23 mouse cellular contexts compared by ENCODE assay signal in genomic region chr6:30195656-30196055, GRCm38 (mm10).
DNase-seq lines count a peak whose midpoint lies in the region; TF ChIP-seq lines count a peak whose summit lies in the region.
"Had no signal": no experiment of that assay in that cellular context is flagged by ENCODE, and none has a peak within 500 bp of the region (broad histone marks: within the 10 kb centered on the region; RNA-seq: fewer than 3 reads in every experiment).

No protein-coding gene starts in this region.

- peak; percentile 47 for DNase-seq in adrenal gland, adult 2 months
- no peak for DNase-seq in adrenal gland, postnatal 4 days (ENCODE audit: low spot score in 2 of 2)
- no peak for DNase-seq in testis, postnatal 10 days (ENCODE audit: low spot score)
- no peak for DNase-seq in ES-E14 (ENCODE audit: low read depth, low spot score)
- no peak for DNase-seq in heart, adult 8-10 months (ENCODE audit: low spot score)
- DNase-seq in cerebellum, adult 9-11 months = no peak
- DNase-seq: B cell, adult 2 months; cerebellum, adult 11 months; cerebellum, adult 2 months; gastrocnemius, postnatal 14 days; heart, adult 11 months; heart, postnatal 36 days; kidney, adult 11 months; kidney, adult 8-10 months had no signal

- H3K9ac ChIP-seq in ES-E14 (ENCODE audit: insufficient read depth, low read depth, low read length, poor library complexity, severe bottlenecking) = no peak overlapping the region
- H3K9ac ChIP-seq: forebrain, embryonic 13.5 days; heart, embryonic 12.5 days; heart, embryonic 15.5 days; hindbrain, embryonic 13.5 days; intestine, embryonic 15.5 days had no signal

- no peak for TF ChIP-seq POLR2A in testis, adult 2 months (IDR thresholded peaks at IDR 0.05; ENCODE audit: control insufficient read depth, low read depth, low read length)

- no peak for TF ChIP-seq CTCF in testis, adult 2 months (IDR thresholded peaks at IDR 0.05; ENCODE audit: control insufficient read depth, insufficient read depth, insufficient replicate concordance, low read depth, low read length)

- 0 out of 2 replicates have a peak overlapping the region, but pooled peaks have one; percentile 4 for H3K4me3 ChIP-seq in testis, adult 2 months (ENCODE audit: control insufficient read depth, low read depth, low read length)
- H3K4me3 ChIP-seq in ES-E14 (ENCODE audit: insufficient read depth in 1 of 2, low read depth in 1 of 2, low read length in 2 of 2, poor library complexity in 1 of 2, severe bottlenecking in 1 of 2) = 0 out of 4 replicates have a peak overlapping the region, but pooled peaks of 1 of the 2 experiments have one; percentile 2
- H3K4me3 ChIP-seq: forebrain, embryonic 10.5 days; forebrain, embryonic 13.5 days; heart, embryonic 12.5 days; heart, embryonic 15.5 days; hindbrain, embryonic 10.5 days; hindbrain, embryonic 13.5 days; intestine, embryonic 15.5 days had no signal

- no peak overlapping the region for H3K27ac ChIP-seq in testis, adult 2 months (ENCODE audit: control insufficient read depth, insufficient read depth, low read depth, low read length)
- peak overlapping the region; percentile 4; the same call in 1 of the 2 replicates for H3K27ac ChIP-seq in ES-E14 (ENCODE audit: insufficient read depth, low read depth, low read length, poor library complexity, severe bottlenecking)
- H3K27ac ChIP-seq: forebrain, embryonic 10.5 days; forebrain, embryonic 13.5 days; heart, embryonic 15.5 days; hindbrain, embryonic 10.5 days; hindbrain, embryonic 13.5 days; intestine, embryonic 15.5 days had no signal

- in situ Hi-C loops in ES-E14 (cut with MboI; ENCODE audit: low sequenced_read_pairs in 2 of 2, unreplicated experiment in 2 of 2) = no loop called here

- peaks cover 5% of the 10 kb centered on the region for H3K4me1 ChIP-seq in testis, adult 2 months (ENCODE audit: control insufficient read depth, insufficient read depth, low read length)
- H3K4me1 ChIP-seq in ES-E14 (ENCODE audit: control insufficient read depth in 2 of 2, insufficient read depth in 2 of 2, low read length in 2 of 2, poor library complexity in 1 of 2) = peaks cover 5 to 30% of the 10 kb centered on the region in 2 experiments
- H3K4me1 ChIP-seq: forebrain, embryonic 10.5 days; forebrain, embryonic 13.5 days; heart, embryonic 15.5 days; hindbrain, embryonic 10.5 days; hindbrain, embryonic 13.5 days; intestine, embryonic 15.5 days had no signal

- H3K36me3 ChIP-seq in testis, adult 2 months (ENCODE audit: control insufficient read depth, insufficient read depth, low read length) = no peaks in the 10 kb centered on the region
- no peaks in the 10 kb centered on the region for H3K36me3 ChIP-seq in ES-E14 (ENCODE audit: control insufficient read depth, insufficient read depth, low read length, poor library complexity, severe bottlenecking)
- H3K36me3 ChIP-seq: forebrain, embryonic 10.5 days; heart, embryonic 12.5 days; heart, embryonic 15.5 days; hindbrain, embryonic 10.5 days; hindbrain, embryonic 13.5 days; intestine, embryonic 15.5 days had no signal

- no peaks in the 10 kb centered on the region for H3K27me3 ChIP-seq in testis, adult 2 months (ENCODE audit: control insufficient read depth, insufficient read depth, low read length)
- H3K27me3 ChIP-seq: CH12.LX; forebrain, embryonic 13.5 days; heart, embryonic 12.5 days; heart, embryonic 15.5 days; hindbrain, embryonic 13.5 days; intestine, embryonic 15.5 days had no signal

- no peaks in the 10 kb centered on the region for H3K9me3 ChIP-seq in ES-E14 (ENCODE audit: control insufficient read depth, insufficient read depth, low read depth, low read length)
- H3K9me3 ChIP-seq: forebrain, embryonic 10.5 days; forebrain, embryonic 13.5 days; heart, embryonic 12.5 days; heart, embryonic 15.5 days; hindbrain, embryonic 10.5 days; hindbrain, embryonic 13.5 days; intestine, embryonic 15.5 days had no signal

TF ChIP-seq in ES-E14, 5 proteins besides CTCF, POLR2A, EP300 and RAD21:
- TF ChIP-seq MAFK (IDR thresholded peaks at IDR 0.05; ENCODE audit: insufficient read depth, low read depth, low read length) = no peak
- TF ChIP-seq CHD2 (IDR thresholded peaks at IDR 0.05; ENCODE audit: low read depth, low read length) = no peak
- no peak for TF ChIP-seq ZNF384 (IDR thresholded peaks at IDR 0.05; ENCODE audit: low read depth, low read length)
- TF ChIP-seq ZC3H11A (IDR thresholded peaks at IDR 0.05; ENCODE audit: borderline replicate concordance, low read depth, low read length) = no peak
- TF ChIP-seq HCFC1 (IDR thresholded peaks at IDR 0.05; ENCODE audit: borderline replicate concordance, insufficient read depth, low read length) = no peak
